Mouse (Mus musculus): ENCODE results near the gene Arnt2.

Gene Arnt2

DNA sequence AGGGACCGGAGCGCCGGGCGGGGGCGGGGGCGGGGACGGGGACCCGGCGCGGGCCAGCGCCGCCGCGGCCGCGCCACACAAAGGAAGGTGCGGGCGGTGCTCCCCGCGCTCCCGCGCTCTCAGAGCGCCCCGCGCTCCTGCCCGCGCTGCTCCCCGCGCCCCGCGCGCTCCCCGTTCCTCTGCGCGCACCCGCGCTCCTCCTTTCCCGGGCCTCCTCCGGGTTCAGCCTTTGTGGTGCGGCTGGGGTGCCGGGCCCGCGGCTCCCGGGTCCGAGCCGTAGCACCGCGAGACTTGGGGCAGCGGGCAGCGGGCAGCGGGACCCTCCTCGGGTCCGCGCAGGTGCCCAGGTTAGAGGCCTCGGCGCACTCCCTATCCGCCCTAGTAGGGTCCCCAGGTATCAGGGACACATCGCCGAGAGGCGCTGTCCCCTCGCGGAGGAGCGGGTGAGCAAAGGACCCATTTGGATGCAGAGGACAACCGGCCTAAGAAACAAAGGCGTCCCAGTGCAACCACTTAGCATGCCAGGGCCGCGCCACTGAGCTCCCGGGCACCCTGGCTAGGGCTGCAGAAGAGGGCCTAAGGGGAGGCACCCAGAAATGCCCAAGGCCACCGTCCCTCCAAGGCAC, at the start of gene Arnt2:
Arnt2 (minus strand) TSS at position 281 of the 626 bp plus-strand sequence.
- DNase-seq, result peak; percentile 83

DNA sequence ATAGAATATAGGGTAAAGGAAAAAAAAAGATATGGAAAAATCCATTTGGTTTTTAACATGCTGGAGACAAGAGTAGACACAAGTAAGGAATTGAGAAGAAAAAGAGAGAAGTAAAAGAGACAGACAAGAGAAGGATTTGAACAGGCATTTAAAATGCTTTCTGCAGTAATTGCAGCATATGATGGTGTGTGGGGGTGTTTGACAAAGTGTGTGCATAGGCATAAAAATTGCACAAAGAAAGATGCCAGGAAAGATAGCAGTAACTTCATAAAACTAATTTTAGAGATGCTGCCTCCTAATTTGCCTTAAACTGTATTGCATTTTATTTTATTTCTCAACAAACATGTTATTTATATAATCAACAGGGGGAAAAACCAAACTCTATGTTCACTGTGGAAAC, 41.7 kb upstream of the Arnt2 start:
- no peak for DNase-seq

DNA sequence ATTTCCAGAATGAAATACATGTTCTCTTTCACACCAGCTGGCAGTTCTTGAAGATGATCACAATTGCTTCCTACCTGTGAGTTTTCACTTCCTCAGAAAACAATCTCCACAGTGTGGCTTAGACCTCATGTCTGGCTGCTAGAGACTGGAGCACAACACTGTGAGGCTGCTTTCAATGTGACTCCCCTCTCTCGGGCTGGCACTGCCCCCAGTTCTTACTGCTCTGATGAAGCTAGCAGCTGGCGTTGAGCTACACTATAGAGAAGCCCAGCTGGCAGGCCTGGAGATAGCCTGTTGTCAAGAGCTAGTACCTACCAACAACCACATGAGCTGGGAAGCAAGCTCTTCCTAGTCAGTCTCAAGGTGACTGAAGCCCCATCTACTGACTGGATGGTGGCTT, 39.1 kb upstream of the Arnt2 start:
- DNase-seq, result peak; percentile 19

DNA sequence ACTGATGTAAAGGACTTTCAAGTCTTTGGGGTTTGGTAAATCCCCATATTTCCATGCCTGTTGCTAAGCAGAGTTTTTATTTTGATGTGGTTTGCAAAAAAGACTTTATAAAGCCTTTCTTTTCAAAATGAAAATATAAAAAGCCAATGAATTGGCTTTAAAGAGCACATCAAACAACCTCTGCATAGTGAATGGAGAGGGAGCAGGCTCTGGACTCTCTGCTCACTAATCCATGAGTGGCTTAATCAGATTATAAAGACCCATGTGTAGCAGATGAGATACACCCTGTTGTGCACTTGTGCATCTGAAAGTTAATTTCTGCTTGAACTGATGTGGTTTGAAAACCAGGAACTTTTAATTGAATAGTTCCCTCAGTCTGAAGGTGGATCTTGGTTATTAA, 38.5 kb upstream of the Arnt2 start:
- no peak for DNase-seq

DNA sequence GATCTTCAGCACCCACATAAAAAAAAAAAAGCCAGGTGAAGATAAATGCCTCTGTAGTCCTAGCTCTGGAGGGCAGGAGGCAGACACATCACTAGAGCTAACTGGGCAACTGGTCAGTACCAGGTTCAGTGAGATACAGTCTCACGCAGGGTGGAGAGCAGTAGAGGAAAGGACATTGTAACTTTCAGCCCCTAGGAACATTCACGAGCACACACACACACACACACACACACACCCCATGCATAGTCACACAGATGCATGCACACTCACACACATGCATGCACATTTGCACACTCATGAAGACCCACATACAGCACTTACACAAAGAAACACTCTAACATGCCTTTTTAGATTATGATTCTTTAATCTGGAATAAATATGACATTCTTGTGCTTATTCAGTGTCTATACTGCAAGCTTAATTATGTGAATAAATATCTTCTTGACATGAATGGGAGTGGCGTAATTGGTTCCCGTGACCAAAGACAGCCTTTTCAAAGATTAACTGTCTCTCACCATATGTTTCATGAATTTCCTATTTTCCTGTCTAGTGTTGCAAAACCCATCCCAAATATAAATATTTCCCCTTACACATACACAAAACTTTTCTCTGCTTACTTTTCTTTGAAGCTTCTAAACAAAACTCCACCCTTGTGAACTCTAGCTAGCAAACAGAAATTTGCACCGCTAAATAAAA, 37.9 kb upstream of the Arnt2 start:
- no peak for DNase-seq

DNA sequence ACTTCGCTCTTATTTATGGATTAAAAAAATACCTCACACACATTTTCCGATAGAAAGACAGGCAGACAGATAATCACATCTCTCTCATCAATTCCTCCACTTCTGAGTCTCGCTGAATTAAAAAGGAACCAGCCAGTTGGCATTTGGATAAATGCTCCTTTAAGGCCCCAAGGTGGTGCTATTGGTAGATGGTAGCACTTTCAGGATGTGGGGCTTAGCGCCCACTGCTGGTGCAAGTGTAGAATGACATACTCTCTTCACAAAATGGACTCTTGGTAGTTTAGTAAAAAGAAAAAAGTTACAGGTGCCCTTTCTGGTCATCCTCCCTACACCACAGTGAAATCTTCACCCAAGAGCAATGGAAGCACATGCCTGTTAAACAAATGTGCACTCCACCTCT, 37.1 kb upstream of the Arnt2 start:
- peak; percentile 78 for DNase-seq

DNA sequence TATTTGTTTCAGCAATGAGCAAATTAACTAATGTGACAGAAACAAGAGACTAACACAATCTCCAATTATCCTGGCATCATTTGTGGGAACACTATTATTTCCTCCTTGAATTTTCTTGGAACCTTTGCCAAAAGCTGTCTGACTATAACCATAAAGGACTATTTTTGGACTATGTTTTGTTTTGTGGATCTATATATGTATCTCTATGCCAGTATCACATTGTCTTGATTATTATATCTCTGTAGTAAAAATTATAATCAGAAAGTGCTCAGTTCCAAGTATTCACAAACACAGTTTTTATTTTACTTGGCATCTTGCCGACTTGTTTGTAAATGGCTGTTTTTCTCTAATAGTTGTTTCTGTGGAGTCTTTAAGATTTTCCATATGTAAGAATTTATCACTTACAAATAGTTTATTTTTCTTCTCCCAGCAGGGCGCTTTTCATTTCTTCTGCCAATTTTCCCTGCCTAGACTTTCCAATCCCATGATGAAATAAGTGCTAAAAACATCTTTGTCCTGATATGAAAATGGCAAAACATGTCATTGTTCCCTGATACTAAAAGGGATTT, 32.5 kb upstream of the Arnt2 start:
- DNase-seq, result no peak

DNA sequence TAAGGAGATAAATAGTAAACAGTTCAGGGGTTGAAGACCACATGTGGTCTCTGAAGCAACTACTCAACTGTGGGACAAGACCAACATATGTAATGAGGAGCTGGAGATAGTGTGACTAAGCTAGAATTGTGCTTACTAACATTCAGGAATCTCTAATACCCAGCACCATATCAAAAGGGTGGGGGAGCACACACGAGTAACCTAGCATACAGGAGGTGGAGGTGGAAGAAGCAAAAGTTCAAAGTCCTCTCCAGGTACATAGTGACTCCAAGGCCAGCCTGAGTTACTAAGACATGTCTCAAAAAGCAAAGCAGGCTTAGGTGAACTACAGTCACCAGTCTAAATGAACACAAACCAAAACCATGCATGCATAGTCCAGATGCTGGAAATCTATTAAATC, 29.6 kb upstream of the Arnt2 start:
- DNase-seq, result no peak

DNA sequence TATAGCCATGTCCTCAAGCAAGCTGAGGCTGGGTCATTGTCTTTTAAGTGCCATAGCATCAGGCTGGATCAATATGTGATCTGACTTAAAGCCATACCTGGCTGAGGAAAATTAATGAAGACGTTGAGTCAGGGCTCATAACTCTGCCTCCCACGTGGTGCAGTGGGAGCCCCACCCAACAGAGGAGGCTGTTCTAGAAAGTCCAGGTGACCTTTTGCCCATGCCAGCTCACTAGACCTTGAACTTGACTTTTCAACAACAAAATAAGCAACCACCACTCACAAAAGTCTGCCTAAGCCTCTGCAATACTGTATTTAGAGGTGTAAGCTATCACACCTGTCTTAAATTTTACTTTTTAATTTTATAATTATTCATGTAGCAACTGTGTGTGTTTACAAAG, 24.9 kb upstream of the Arnt2 start:
- no peak for DNase-seq

DNA sequence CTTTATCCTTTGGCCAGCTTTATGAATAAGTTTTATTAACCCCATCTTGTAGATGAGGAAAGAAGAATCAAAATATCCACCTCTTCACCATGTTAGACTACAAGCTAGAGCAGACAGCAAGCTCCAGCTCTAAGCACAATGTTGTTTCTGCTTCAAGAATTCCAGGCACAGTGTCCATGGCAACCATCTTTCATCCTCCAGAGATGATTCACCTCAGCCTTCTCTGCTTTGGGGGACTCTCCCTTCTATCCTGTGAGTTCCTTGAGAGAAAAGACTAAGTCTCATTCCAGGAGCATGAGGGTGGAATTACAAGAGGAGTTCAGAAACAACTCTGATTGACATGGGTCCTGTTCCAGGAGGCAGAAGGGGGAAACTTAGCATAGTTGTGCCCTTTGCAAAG, 22.2 kb upstream of the Arnt2 start:
- no peak for DNase-seq

DNA sequence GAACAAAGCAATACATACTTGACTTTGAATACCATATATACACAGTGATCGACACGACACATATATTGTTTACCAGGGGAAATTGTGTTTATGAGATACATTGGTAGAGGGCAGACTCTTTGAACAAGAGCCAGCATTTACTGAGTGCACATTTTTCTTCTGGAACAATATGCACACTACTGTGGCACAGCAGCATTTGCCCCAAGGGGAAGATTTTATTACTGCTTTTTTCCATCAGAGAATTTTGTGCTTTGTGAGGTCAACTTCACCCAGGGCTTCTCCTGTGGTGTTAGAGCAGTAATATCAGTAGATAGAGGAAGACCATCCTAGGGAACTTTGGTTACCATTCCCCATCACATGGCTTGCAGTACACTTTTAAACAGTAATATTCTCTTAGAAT, 17.2 kb upstream of the Arnt2 start:
- DNase-seq, result no peak

DNA sequence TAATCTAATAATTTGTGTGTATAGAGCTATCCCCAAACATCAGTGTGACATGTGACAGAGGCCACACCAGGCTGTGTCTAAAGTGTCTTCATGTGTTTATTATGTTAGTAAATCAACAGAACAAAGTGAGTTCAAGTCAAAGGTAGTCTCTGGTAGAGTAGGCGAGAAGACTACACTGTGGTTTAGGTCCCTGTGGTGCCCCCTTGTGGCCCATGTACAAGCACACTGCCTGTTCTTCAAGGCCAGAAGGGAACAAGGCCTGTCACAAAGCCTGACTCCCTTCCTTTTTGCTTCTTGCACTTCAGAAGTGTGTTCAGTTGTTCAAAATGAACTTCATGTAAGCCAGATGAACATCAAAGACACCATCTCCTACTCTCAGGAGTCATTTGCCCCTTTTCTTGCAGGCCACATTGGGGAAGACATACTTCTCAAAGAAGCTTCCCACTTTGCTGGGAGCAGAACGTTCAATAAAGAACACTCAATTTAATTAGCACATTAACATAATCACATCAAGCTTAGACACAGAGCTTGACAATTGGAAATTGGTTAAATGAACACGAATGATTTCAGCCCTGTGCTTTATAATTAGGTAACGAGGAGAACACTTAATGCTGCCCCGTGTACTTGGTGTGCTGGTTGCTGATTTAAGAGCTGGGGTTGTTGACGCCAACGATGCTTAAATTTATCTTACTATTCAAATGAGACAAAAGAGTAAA, 14.9 kb upstream of the Arnt2 start:
- peak; percentile 69 for DNase-seq

DNA sequence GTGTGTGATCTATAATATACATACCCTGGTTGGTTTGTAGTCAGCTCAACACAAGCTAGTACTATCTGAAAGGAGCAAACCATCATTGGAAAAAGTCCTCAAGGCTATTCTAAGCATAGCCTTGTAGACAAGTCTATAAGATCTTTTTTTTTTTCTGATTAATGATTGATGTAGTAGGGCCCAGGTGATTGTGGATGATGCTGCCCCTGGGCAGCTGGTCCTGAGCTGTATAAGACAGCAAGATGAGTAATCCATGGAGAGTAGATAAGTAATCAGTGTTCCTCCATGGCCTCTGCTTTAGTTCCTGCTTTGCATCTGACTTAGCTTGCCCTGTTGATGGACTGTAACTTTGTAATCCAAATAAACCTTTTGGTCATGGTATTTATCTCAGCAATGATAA, 11.8 kb upstream of the Arnt2 start:
- no peak for DNase-seq

DNA sequence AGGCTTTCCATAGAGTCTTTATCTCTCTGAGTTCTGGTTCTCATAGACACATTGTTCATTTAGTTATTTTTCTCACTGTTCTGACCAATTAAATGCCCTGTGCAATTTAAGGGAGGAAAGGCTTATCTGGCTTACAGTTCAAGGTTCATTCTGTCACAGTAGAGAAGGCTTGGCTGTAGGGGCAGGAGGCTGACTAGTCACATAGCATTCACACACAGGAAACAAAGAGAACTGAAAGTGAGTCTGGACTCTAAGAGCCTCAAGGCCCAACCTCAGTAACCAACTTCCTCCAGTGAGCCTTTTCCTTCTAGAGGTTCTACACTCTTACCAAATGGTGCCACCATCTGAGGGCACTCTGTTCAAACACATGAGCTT, 11.3 kb upstream of the Arnt2 start:
- no peak for DNase-seq

DNA sequence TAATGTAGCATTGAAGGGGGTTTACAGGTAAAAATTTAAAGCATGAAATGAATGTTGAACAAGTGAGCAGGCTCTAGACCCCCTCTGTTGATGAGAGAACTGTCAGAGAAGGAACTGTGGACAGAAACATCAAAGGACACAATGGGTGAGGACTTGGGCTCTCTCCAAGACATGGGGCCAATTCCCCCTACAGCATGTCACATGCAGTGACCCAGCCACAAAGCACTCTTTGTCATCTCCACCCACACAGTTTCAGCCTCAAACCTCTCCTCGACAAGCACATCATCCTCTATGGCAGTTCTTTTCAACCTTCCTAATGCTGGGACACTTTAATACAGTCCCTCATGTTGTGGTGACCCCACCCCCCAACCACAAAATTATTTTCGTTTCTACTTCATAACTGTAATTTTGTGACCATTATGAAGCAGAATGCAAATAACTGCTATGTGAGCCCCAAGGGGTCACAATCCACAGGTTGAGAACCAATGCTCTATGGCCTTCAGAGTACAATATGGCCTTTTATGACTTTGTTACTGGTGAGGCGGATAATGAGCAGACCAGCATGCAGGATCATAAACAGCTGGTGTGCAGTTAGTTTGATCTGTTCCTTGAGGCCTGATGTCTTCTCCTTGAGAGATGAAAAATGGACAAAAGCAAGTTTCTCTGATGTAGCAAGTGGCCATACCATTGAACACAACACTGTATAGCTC, 10.8 kb upstream of the Arnt2 start:
- DNase-seq, result peak; percentile 16

DNA sequence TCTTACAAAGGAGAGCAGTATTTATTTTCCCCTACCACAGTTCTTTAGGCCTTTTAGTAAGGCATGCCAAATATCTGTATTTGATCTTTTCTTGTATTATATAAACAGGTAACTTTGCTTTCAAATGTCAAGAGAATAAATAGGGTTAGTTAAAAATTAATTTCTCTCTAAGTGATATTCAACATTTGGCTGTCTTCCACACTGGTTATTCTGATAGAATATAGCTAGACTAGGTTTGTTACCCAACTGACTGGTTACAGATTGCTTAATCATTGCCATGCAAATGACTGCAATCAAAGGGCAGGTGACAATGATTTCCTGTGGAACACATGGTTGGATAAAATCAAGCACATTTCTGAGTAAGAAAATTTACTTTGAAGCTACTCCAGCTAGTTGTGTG, 7.5 kb upstream of the Arnt2 start:
- DNase-seq, result no peak

DNA sequence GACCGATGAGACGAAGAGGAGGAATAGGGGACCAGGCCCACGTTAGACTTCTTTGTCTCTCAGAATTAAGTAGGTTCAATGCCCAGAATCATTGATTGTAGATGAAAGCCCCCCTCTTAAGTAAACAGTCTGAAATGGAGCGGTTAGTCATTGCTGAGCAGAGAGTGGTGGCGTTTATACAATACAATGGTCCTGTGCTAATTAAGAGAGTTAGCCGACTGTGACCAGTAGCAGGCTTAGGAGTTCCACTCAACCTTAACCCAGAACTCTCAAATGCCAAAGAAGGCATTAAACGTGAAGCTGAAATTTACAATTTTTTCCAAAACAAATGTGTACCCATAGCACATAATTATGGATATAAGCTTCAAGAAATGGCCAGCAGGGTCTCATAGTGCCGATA, 2.6 kb upstream of the Arnt2 start:
- no peak for DNase-seq

DNA sequence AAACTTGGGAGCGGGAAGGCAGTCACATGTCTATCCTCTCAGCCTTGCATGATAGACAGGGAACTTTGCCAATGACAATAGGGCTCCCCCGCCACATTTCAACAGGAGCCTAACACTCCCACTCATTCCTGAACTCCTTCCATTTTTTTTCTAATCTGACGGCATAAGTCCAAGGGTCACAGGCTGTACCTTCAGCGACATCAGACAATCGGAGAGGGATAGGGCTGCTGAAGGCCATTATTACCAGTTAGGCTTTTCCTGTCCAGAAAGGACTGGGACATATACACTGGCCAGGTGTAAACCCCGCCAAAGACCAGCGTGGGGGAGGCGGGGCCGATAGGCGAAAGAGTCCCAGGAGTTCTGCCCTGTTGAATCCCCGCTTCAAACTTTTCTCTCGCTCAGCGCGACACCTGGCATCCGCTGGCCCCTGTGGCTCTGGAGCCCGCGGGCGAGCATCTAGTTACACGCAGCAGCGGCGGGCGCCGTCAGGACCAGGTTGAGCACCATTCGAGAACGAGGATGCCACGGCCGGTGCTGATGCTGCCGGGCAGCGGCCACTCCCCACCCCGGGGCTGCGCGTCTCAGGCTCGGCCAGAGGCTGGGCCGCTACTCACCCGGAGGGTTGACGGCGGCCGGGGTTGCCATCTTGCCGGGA, 608 bp downstream of the Arnt2 start:
- DNase-seq, result peak; percentile 73

DNA sequence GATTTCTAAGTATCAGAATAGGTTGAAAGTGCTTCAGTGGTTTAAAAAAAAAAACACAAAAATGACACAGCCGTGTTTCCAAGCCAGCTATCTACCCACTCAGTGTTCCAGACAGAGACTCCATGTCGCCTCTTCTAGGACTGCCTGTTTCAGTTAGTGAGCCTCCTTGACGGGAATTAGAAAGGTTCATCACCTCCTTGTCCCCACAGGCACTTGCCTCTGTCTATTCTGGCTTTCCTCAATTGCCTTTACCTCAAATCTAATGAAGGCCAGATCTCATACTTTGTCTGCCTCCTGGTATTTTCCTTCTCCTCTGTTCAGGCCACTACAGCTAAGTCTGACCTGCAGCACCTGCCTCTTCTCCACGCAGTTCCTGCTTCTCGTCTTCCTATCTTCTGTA, 1.7 kb downstream of the Arnt2 start:
- DNase-seq, result no peak

DNA sequence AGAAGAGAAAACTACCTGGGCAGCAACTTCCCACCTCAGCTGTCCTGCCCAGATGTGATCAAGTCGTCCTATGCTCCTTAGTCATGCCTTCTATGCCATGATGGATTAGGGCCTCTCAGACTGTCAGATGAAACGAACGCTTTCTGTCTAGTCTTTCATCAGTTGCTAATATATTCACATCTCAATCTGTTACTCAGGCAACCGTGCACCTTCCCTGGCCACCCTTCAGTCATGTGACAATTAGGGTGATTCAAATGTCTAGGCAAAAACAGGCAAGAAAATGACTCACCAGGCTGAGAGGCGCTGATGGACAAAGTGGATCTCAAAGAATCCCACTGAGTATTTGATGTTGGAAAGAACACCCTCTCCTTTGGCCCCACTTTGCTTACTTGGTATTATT, 6.6 kb downstream of the Arnt2 start:
- no peak for DNase-seq

DNA sequence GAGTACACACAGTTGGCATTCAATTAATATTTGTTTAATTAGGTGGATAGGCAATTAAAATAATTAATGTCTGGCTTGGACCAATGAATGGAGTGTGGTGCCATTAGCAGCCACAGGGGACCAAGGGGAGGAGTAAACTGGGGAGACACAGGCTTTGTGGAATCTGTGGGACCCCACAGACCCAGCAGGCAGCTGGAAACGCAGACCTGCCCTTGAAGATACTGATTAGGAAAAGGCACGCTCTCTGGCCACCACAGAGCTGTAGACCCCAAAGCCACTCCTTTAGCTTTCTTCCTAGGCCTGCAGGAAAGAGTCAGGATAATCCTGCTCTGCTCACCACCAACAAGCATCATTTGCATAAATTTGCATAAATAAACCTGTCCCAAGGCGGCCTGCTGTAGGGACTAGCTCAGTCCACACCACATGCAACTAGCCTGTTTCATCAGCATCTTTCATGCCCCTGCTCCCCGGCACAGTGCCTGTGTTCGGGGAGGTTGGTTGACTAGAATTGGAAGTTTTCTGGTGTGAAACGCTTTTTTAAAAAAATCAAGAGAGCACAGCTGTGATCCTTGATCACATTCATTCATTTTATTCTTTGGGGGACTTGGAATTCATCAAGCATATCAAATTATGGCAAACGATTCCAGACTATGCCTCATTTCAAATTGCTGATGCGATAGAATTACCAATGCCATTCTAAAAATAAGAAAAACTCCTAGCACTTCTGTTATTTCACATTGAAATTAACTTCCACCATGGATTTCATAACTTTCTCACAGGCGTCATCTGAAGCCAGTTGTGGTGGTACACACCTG, 8.1 kb downstream of the Arnt2 start:
- peak; percentile 84 for DNase-seq

DNA sequence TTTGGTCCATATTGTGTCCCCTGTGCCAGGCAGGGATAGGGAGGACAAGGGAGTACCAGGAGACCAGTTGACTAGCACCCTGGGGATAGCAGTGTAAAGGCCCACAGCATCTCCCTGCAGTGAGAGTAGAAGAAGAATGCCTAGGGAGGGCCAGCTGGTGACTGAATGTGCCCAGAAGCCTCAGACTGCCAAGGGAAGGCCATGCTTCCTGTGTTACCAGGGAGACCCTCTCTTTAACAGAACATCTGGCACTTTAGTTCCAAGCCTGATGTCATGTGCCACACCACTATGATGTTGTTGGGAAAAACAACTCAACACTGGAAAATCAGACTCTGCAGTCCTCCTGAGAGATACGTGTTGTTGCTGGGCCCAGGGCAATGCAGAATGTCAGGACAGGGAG, 12.7 kb downstream of the Arnt2 start:
- no peak for DNase-seq

All from retina, postnatal 1 day (tissue).